30 mouse cellular contexts compared by ENCODE assay signal in the genomic region with DNA sequence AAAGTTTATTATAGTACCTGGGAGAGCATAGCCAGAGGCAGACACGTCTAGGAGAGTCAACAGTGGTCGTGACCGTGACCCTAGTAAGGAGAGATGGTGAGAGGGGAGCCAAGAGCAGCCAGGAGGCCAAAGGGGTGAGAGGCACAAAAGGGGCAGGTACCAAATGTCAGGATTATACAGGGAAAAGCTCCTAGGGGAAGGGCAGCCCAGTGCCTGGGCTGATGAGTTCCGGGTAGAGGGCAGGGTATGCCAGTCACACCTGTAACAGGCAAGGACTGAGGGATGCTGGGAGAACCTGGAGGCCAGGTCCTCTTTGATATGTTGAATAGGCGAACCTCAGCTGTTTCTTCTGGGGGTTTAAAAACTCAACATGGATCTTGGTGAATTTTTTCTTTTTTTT.
"Had no signal": no experiment of that assay in that cellular context is flagged by ENCODE, and none has a peak within 500 bp of the region (broad histone marks: within the 10 kb centered on the region; RNA-seq: fewer than 3 reads in every experiment).

No protein-coding gene starts in this region.

- H3K27me3 ChIP-seq: limb, embryonic 12.5 days; limb, embryonic 13.5 days; limb, embryonic 15.5 days; liver, embryonic 13.5 days; liver, embryonic 15.5 days; lung, embryonic 15.5 days; megakaryocyte, embryonic 14.5 days; midbrain, embryonic 12.5 days; midbrain, embryonic 13.5 days; midbrain, embryonic 15.5 days; neural tube, embryonic 12.5 days had no signal

- H3K27ac ChIP-seq: left cerebral cortex, adult 2 months; limb, embryonic 10.5 days; limb, embryonic 12.5 days; limb, embryonic 13.5 days; limb, embryonic 15.5 days; liver, embryonic 13.5 days; liver, embryonic 14.5 days; liver, embryonic 15.5 days; lung, embryonic 15.5 days; macrophage; midbrain, embryonic 10.5 days; midbrain, embryonic 12.5 days; midbrain, embryonic 13.5 days; midbrain, embryonic 15.5 days; neural tube, embryonic 12.5 days had no signal

- H3K36me3 ChIP-seq: limb, embryonic 10.5 days; limb, embryonic 12.5 days; limb, embryonic 13.5 days; limb, embryonic 15.5 days; liver, embryonic 13.5 days; liver, embryonic 15.5 days; lung, embryonic 15.5 days; midbrain, embryonic 10.5 days; midbrain, embryonic 12.5 days; midbrain, embryonic 13.5 days; midbrain, embryonic 15.5 days; neural tube, embryonic 12.5 days had no signal

- H3K4me3 ChIP-seq: left cerebral cortex, adult 2 months; limb, embryonic 10.5 days; limb, embryonic 12.5 days; limb, embryonic 13.5 days; limb, embryonic 15.5 days; liver, embryonic 13.5 days; liver, embryonic 15.5 days; lung, embryonic 15.5 days; megakaryocyte, embryonic 14.5 days; midbrain, embryonic 10.5 days; midbrain, embryonic 12.5 days; midbrain, embryonic 13.5 days; midbrain, embryonic 15.5 days; myocyte; neural tube, embryonic 12.5 days had no signal

- ATAC-seq: lung, postnatal 0 days; midbrain, embryonic 13.5 days; midbrain, embryonic 15.5 days; midbrain, embryonic 16.5 days had no signal

- H3K4me2 ChIP-seq: limb, embryonic 12.5 days; limb, embryonic 13.5 days; limb, embryonic 15.5 days; liver, embryonic 11.5 days; liver, embryonic 13.5 days; liver, embryonic 15.5 days; lung, embryonic 14.5 days; lung, embryonic 15.5 days; midbrain, embryonic 12.5 days; midbrain, embryonic 13.5 days; midbrain, embryonic 15.5 days; neural tube, embryonic 12.5 days had no signal

- H3K9me3 ChIP-seq: limb, embryonic 10.5 days; limb, embryonic 12.5 days; limb, embryonic 13.5 days; limb, embryonic 15.5 days; liver, embryonic 13.5 days; liver, embryonic 15.5 days; lung, embryonic 15.5 days; midbrain, embryonic 10.5 days; midbrain, embryonic 12.5 days; midbrain, embryonic 13.5 days; midbrain, embryonic 15.5 days; neural tube, embryonic 12.5 days had no signal

- H3K9ac ChIP-seq: limb, embryonic 12.5 days; limb, embryonic 13.5 days; limb, embryonic 15.5 days; liver, embryonic 13.5 days; liver, embryonic 14.5 days; liver, embryonic 15.5 days; lung, embryonic 14.5 days; lung, embryonic 15.5 days; midbrain, embryonic 12.5 days; midbrain, embryonic 13.5 days; midbrain, embryonic 15.5 days; neural tube, embryonic 12.5 days had no signal

- DNase-seq: left cerebral cortex, postnatal 4 days; liver; liver, embryonic 13.5 days; lung, adult 18-20 months; lung, adult 2 months; lung, embryonic 14.5 days; lung, postnatal 10 days; lung, postnatal 14 days; lung, postnatal 36 days; lung, postnatal 4 days; midbrain, embryonic 14.5 days had no signal
